Mouse (Mus musculus) hindbrain, embryonic 16.5 days (tissue): ENCODE data around the gene Epha4. TPM values are rescaled to one million over a fixed set of nuclear protein-coding genes. Genes with fewer than 3 reads are reported as not detected.

Experiments
- ATAC-seq: fragments of 200-750 bp; cut with Nextera tagmentation; 2 replicates; pipeline ENCODE4 v1.8.0; 2017; ENCODE audit warnings: moderate TSS enrichment, moderate library complexity
- H3K27ac ChIP-seq: fragments of 300-500 bp; sonication (generic); 2 replicates; pipeline ENCODE4 v1.5.1; 2014; ENCODE audit warnings: low read depth, mild to moderate bottlenecking, control low read depth, low read length, moderate library complexity
- H3K27me3 ChIP-seq: fragments of 300-500 bp; sonication (generic); replicated peaks from 2 replicates; pipeline ENCODE4 v1.6.1; 2014; ENCODE audit warnings: low read length; ENCODE audit not compliant: control insufficient read depth, insufficient read depth
- H3K36me3 ChIP-seq: fragments of 300-500 bp; sonication (generic); 2 replicates; pipeline ENCODE4 v1.6.1; 2014; ENCODE audit warnings: mild to moderate bottlenecking, low read length, moderate library complexity, mixed read lengths; ENCODE audit not compliant: control insufficient read depth, insufficient read depth
- H3K4me1 ChIP-seq: fragments of 300-500 bp; sonication (generic); 2 replicates; pipeline ENCODE4 v1.6.1; 2014; ENCODE audit warnings: low read depth, low read length; ENCODE audit not compliant: control insufficient read depth, insufficient read depth
- H3K4me2 ChIP-seq: fragments of 300-500 bp; sonication (generic); 2 replicates; pipeline ENCODE4 v1.6.1; 2014; ENCODE audit warnings: mild to moderate bottlenecking, low read length, control low read depth, moderate library complexity
- H3K4me3 ChIP-seq: fragments of 300-500 bp; sonication (generic); 2 replicates; pipeline ENCODE4 v1.5.1; 2014; ENCODE audit warnings: mild to moderate bottlenecking, low read length, control low read depth, moderate library complexity
- H3K9ac ChIP-seq: fragments of 300-500 bp; sonication (generic); 2 replicates; pipeline ENCODE4 v1.6.1; 2014; ENCODE audit warnings: low read depth, mild to moderate bottlenecking, control low read depth, low read length, moderate library complexity
- H3K9me3 ChIP-seq: fragments of 300-500 bp; sonication (generic); 2 replicates; pipeline ENCODE4 v1.6.1; 2014; ENCODE audit warnings: mild to moderate bottlenecking, low read length, moderate library complexity; ENCODE audit not compliant: control insufficient read depth
- WGBS: fragments of 180-500 bp; shearing (Covaris S2); extraction: QIAGEN DNeasy Blood & Tissue Kit; methylation state at CpG from one replicate; pipeline ENCODE4 v1.1.7; 2014; 5-methylcytosine and 5-hydroxymethylcytosine counted together
- polyA plus RNA-seq: library from polyadenylated mRNA; unstranded; fragments of >200 nt; fragmentation: Nextera tagmentation; extraction: Ambion mirVana; gene quantifications from 2 replicates; pipeline ENCODE4 v1.2.1, GENCODE M21; 2015

Epha4 gene
- polyA plus RNA-seq, 1 experiment from 2014 or later = 40.8 TPM

- peaks cover 4% of the 10 kb centered on the region for H3K4me1 ChIP-seq
- WGBS = 71% methylated on average over 11 of the region's 11 CpGs
- no peaks in the 10 kb centered on the region for H3K36me3 ChIP-seq
- no peak overlapping the region for H3K27ac ChIP-seq
- H3K27me3 ChIP-seq = no peaks in the 10 kb centered on the region
- no peak for ATAC-seq
- H3K9me3 ChIP-seq = no peaks in the 10 kb centered on the region
- no peak overlapping the region for H3K9ac ChIP-seq
- H3K4me3 ChIP-seq = no peak overlapping the region
- no peak overlapping the region for H3K4me2 ChIP-seq
Observed at GRCm38 (mm10) chr1:77460831-77461629, 53.9 kb downstream of the Epha4 start.

DNA sequence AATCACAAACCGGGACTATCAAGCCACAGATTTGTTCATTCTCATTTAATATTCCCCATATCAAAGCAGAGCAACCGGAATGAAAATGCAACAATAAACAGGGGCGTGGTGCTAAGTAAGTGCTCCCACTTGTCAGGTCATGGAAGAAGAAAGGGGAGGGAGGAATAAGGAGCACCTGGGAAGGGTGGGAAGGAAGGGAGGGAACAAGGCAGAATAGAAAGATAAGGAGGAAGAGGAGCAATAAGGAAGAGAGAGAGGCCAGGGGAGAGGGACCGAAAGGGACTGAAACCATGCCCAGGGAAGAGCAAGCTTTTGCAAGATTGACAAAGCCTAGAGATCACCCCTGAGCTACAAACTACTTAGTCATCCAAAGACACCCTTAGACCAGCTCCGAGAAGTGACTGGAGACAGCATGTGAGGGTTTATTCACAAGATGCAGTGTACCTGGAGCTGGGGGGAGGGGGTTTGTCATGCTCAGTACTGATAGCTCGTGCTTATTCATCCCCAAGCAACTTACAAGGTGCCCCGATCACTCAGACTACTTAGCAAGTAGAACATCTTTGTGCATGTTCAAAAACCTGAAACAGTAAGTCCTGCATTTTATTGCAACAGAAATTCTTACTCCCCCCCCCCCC is 56.0 kb downstream of the Epha4 start:
- 79% methylated on average over 7 of the region's 7 CpGs for whole genome bisulfite sequencing
- Histone ChIP-seq H3K36me3 (no peaks in the 10 kb centered on the region), H3K4me1 (peaks cover 4% of the 10 kb centered on the region), H3K27me3 (no peaks in the 10 kb centered on the region), H3K27ac (no peak overlapping the region), H3K9ac (no peak overlapping the region), H3K4me3 (no peak overlapping the region), H3K9me3 (no peaks in the 10 kb centered on the region), H3K4me2 (no peak overlapping the region)
- no peak for ATAC-seq

DNA sequence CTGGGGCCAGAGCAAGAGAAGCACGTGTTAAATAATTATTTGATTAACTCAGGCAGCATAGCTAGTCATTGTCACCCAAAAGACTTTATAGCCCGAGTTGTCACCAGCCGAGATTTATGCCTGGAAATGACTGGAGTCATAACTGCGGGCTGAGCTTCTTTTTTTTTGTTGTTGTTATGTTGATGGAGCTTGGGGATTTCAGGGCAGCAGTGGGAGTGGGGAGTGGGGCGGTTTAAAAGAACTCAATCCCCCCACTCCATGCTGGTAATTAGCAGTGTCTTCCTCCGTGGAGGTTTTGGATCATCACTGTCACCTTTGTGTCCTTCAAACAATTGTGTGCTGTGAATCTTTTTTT is 57.5 kb downstream of the Epha4 start:
- Histone ChIP-seq H3K9ac (no peak overlapping the region), H3K9me3 (no peaks in the 10 kb centered on the region), H3K4me1 (peaks cover 4% of the 10 kb centered on the region), H3K36me3 (no peaks in the 10 kb centered on the region), H3K27me3 (no peaks in the 10 kb centered on the region), H3K4me3 (no peak overlapping the region), H3K4me2 (no peak overlapping the region), H3K27ac (no peak overlapping the region)
- ATAC-seq = no peak
- 26% methylated on average over 6 of the region's 6 CpGs for WGBS

- H3K4me1 ChIP-seq = peaks cover 2% of the 10 kb centered on the region; the same call in 1 of the 2 replicates
- no peak overlapping the region for H3K4me2 ChIP-seq
- WGBS = 36% methylated on average over 7 of the region's 7 CpGs
- H3K9ac ChIP-seq = no peak overlapping the region
- no peak overlapping the region for H3K27ac ChIP-seq
- ATAC-seq = no peak
- no peak overlapping the region for H3K4me3 ChIP-seq
- H3K27me3 ChIP-seq = no peaks in the 10 kb centered on the region
- no peaks in the 10 kb centered on the region for H3K36me3 ChIP-seq
- no peaks in the 10 kb centered on the region for H3K9me3 ChIP-seq
Observed at GRCm38 (mm10) chr1:77456695-77457445, 58.0 kb downstream of the Epha4 start.

DNA sequence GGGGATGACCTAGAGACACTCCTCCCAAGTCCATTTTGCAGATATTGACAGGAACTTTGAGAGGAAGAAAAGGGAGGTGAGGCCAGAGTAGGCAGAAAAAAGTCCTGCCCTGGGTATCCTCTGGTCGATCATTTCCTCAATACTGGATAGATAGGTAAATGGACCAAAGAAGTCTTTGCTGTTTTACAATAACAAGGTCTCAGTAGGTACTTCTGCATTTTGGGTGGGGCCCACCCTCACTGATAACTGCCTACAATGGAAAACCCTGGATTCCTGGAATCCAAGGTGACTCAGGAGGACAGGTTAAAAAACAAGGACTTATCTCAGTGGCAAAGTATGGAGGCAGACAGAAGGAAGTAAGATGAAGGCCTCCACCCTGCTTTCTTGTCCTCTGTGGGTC is 61.1 kb downstream of the Epha4 start:
- no peaks in the 10 kb centered on the region for H3K36me3 ChIP-seq
- no peak overlapping the region for H3K27ac ChIP-seq
- no peaks in the 10 kb centered on the region for H3K9me3 ChIP-seq
- no peaks in the 10 kb centered on the region for H3K27me3 ChIP-seq
- H3K4me3 ChIP-seq = no peak overlapping the region
- no peak for ATAC-seq
- H3K4me1 ChIP-seq = no peaks in the 10 kb centered on the region; the same call in 1 of the 2 replicates
- H3K4me2 ChIP-seq = no peak overlapping the region
- 83% methylated on average over 1 of the region's 1 CpGs for WGBS
- no peak overlapping the region for H3K9ac ChIP-seq

DNA sequence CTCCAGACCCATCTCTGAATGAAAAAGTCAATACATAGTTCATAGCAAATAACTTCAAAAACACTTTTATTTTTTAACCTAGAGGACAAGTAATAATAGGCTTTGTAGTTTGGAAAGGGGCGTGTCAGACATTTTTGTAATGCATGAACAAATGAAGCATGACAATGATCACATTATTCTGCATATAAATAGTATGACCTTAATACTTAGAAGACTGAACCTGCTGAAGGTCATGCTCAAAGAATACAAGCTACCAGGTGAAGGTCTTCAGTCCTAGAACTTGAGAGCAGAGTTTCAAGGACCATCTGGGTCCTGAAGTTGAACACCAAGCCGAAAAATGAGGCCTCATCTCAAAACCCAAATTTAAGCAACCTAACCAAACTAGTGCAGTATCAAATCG is 62.2 kb downstream of the Epha4 start:
- 98% methylated on average over 3 of the region's 3 CpGs for WGBS
- Histone ChIP-seq H3K36me3 (no peaks in the 10 kb centered on the region), H3K9me3 (no peaks in the 10 kb centered on the region), H3K27ac (no peak overlapping the region), H3K27me3 (no peaks in the 10 kb centered on the region), H3K4me3 (no peak overlapping the region), H3K4me2 (no peak overlapping the region), H3K9ac (no peak overlapping the region), H3K4me1 (no peaks in the 10 kb centered on the region; the same call in 1 of the 2 replicates)
- no peak for ATAC-seq

- no peak overlapping the region for H3K9ac ChIP-seq
- no peak overlapping the region for H3K4me2 ChIP-seq
- H3K27me3 ChIP-seq = no peaks in the 10 kb centered on the region
- H3K4me1 ChIP-seq = no peaks in the 10 kb centered on the region
- no peak overlapping the region for H3K27ac ChIP-seq
- ATAC-seq = no peak
- H3K4me3 ChIP-seq = no peak overlapping the region
- WGBS = 72% methylated on average over 3 of the region's 3 CpGs
- H3K9me3 ChIP-seq = no peaks in the 10 kb centered on the region
- H3K36me3 ChIP-seq = no peaks in the 10 kb centered on the region
Observed at GRCm38 (mm10) chr1:77451541-77451940, 63.3 kb downstream of the Epha4 start.

DNA sequence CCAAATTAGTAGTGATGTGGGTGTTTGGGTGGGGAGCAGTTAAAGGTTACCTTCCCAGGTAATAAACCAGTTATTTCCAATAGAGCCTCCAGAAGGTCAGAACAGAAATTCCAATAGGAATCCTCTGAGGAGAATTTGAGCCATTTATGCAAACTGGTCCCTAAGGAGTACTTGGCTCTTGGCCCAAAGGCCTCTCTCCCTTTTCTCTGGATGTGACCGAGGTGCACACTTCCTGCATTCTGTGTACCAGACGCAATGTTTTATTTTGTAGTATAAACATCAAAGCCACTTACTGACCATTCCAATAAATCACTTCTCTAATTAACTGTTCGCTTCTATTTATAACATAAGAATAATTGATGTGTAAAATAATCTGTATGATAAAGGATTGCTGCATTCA is 64.7 kb downstream of the Epha4 start:
- H3K27me3 ChIP-seq = no peaks in the 10 kb centered on the region
- peaks cover 1% of the 10 kb centered on the region for H3K4me1 ChIP-seq
- H3K9ac ChIP-seq = no peak overlapping the region
- ATAC-seq = no peak
- H3K9me3 ChIP-seq = no peaks in the 10 kb centered on the region
- no peaks in the 10 kb centered on the region for H3K36me3 ChIP-seq
- WGBS = 46% methylated on average over 3 of the region's 3 CpGs
- no peak overlapping the region for H3K4me2 ChIP-seq
- no peak overlapping the region for H3K27ac ChIP-seq
- no peak overlapping the region for H3K4me3 ChIP-seq

DNA sequence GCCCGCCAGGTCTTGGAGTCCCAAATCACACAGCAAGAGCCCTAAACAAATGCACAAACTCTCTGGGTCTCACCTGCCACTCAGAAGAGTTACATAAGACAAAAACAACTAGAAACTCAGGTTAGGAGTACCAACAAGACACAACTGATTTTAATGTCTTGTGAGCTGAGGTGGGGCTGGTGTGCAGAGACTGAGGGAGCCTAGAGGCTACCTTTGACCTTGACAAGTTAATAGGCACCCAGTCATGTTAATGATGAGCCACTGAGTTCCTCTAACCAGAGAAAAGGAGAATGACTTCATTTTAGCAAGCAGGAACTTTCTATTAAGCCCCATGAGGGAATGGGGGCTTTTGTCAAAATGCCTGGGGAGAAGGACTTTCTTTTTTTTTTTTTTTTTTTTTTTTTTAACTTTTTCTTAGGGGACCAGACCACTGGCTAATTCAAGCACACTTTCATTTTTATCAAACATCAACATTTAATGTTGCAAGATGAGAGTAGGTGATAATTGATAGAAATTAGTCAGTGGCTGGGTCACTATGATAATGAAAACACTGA is 67.8 kb downstream of the Epha4 start:
- 83% methylated on average over 1 of the region's 1 CpGs for WGBS
- Histone ChIP-seq H3K4me2 (no peak overlapping the region), H3K36me3 (no peaks in the 10 kb centered on the region), H3K27ac (no peak overlapping the region), H3K9ac (no peak overlapping the region), H3K4me3 (no peak overlapping the region), H3K9me3 (no peaks in the 10 kb centered on the region), H3K27me3 (no peaks in the 10 kb centered on the region), H3K4me1 (peaks cover 10% of the 10 kb centered on the region)
- ATAC-seq = no peak
